Mouse (Mus musculus) embryonic facial prominence, embryonic 14.5 days (tissue): ENCODE measurements around the gene Nxn. TPM values are rescaled to one million over a fixed set of nuclear protein-coding genes. Genes with fewer than 3 reads are reported as not detected.

ENCODE experiments used
- ATAC-seq: fragments of 200-750 bp; cut with Nextera tagmentation; 2 replicates; pipeline ENCODE4 v1.8.0; 2017; ENCODE audit warnings: low read depth, moderate number of reproducible peaks, moderate TSS enrichment
- DNase-seq: peaks from one replicate; pipeline ENCODE4 v3.0.0-alpha.2; 2015; ENCODE audit warnings: low spot score
- H3K27ac ChIP-seq: fragments of 300-500 bp; sonication (generic); replicated peaks from 2 replicates; pipeline ENCODE4 v1.5.1; 2014; ENCODE audit warnings: low read depth, mild to moderate bottlenecking, low read length, moderate library complexity
- H3K27me3 ChIP-seq: fragments of 300-500 bp; sonication (generic); replicated peaks from 2 replicates; pipeline ENCODE4 v1.6.1; 2014; ENCODE audit warnings: low read length; ENCODE audit not compliant: control insufficient read depth, insufficient read depth
- H3K36me3 ChIP-seq: fragments of 300-500 bp; sonication (generic); 2 replicates; pipeline ENCODE4 v1.6.1; 2014; ENCODE audit warnings: low read length, mixed read lengths; ENCODE audit not compliant: control insufficient read depth, insufficient read depth
- H3K4me1 ChIP-seq: fragments of 300-500 bp; sonication (generic); 2 replicates; pipeline ENCODE4 v1.6.1; 2014; ENCODE audit warnings: antibody characterized with exemption, low read length; ENCODE audit not compliant: control insufficient read depth, insufficient read depth
- H3K4me2 ChIP-seq: fragments of 300-500 bp; sonication (generic); 2 replicates; pipeline ENCODE4 v1.6.1; 2014; ENCODE audit warnings: low read depth, mild to moderate bottlenecking, low read length, moderate library complexity, mixed read lengths
- H3K4me3 ChIP-seq: fragments of 300-500 bp; sonication (generic); 2 replicates; pipeline ENCODE4 v1.5.1; 2014; ENCODE audit warnings: low read depth, mild to moderate bottlenecking, low read length
- H3K9ac ChIP-seq: fragments of 300-500 bp; sonication (generic); 2 replicates; pipeline ENCODE4 v1.6.1; 2014; ENCODE audit warnings: low read depth, mild to moderate bottlenecking, low read length, moderate library complexity, mixed read lengths
- H3K9me3 ChIP-seq: fragments of 300-500 bp; sonication (generic); 2 replicates; pipeline ENCODE4 v1.6.1; 2016; ENCODE audit warnings: low read length; ENCODE audit not compliant: control insufficient read depth
- WGBS: fragments of 180-500 bp; shearing (Covaris S2); extraction: QIAGEN DNeasy Blood & Tissue Kit; methylation state at CpG from one replicate; pipeline ENCODE4 v1.1.7; 2014; 5-methylcytosine and 5-hydroxymethylcytosine counted together
- polyA plus RNA-seq: library from polyadenylated mRNA; unstranded; fragments of >200 nt; fragmentation: Nextera tagmentation; extraction: Ambion mirVana; gene quantifications from 2 replicates; pipeline ENCODE4 v1.2.1, GENCODE M21; 2014

Gene Nxn
- polyA plus RNA-seq, 1 experiment from 2014 or later, result 63.8 TPM

DNA sequence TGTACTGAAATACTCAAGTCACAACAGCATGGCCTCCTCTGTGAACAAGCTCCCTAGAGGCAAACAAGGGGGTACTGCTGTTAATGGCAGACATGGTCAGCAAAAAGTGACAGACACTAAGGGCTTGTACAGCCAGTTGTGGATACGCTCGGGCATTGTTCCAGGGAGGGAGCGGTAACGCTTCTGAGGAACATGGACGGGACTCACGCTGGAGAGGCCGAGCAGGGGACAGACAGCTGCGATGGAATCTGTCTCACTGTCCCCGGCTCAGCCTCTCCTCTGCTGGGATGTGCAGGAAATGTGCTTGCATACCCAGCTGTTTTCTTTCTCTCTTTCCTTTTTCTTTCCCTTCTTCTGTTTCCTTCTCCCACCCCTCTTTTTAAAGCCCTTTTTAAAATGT lies 78.5 kb downstream of the Nxn start:
- 0 out of 2 replicates have a peak, but pooled peaks cover 4% of the 10 kb centered on the region for H3K36me3 ChIP-seq
- H3K4me1 ChIP-seq, result peaks cover 38% of the 10 kb centered on the region
- no peak overlapping the region for H3K9ac ChIP-seq
- ATAC-seq (no peak), DNase-seq (no peak)
- 86% methylated on average over 9 of the region's 9 CpGs for WGBS
- no peaks in the 10 kb centered on the region for H3K27me3 ChIP-seq
- H3K9me3 ChIP-seq, result 0 out of 2 replicates have a peak, but pooled peaks cover 4% of the 10 kb centered on the region
- no peak overlapping the region for H3K27ac ChIP-seq
- no peak overlapping the region for H3K4me2 ChIP-seq
- no peak overlapping the region for H3K4me3 ChIP-seq

DNA sequence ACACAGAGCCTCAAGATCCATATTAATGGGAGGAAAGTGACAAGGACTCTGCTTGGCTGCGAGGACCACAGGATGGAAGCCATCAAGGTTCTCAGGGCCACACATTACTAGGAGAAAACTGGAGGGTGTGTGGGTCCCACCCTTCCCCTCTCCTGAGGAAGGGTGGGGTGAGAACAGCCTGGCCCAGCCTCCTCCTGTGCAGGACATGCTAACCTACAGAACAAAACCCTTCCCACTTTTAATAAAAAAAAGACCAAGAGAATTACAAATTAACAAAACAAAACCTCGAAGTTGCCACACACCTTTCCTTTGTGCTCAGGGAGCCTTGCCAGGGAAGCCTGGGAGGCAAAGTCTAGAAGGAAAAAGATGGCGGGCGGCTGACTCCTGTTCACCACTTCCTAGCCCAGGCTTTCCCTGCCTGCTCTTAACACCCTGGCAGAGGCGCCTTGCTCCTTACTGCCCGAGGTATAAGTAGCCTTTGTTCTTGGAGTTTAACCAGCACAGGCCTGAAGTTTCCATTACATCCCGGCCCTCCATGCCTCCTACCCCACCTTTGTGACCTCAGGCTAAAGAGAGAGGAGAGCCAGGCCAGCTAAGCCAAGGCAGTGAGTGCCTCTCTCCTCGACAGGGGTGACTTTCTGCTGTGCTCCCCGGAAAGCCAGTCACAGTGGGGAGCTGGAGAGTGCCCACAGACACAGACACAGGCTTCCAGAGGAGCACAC lies 79.1 kb downstream of the Nxn start:
- H3K36me3 ChIP-seq, result 0 out of 2 replicates have a peak, but pooled peaks cover 4% of the 10 kb centered on the region
- no peak overlapping the region; the same call in 1 of the 2 replicates for H3K27ac ChIP-seq
- H3K9ac ChIP-seq, result no peak overlapping the region
- 54% methylated on average over 9 of the region's 9 CpGs for WGBS
- ATAC-seq (no peak), DNase-seq (no peak)
- H3K4me2 ChIP-seq, result no peak overlapping the region
- no peaks in the 10 kb centered on the region for H3K27me3 ChIP-seq
- no peak overlapping the region for H3K4me3 ChIP-seq
- peaks cover 32% of the 10 kb centered on the region for H3K4me1 ChIP-seq
- H3K9me3 ChIP-seq, result 0 out of 2 replicates have a peak, but pooled peaks cover 4% of the 10 kb centered on the region

DNA sequence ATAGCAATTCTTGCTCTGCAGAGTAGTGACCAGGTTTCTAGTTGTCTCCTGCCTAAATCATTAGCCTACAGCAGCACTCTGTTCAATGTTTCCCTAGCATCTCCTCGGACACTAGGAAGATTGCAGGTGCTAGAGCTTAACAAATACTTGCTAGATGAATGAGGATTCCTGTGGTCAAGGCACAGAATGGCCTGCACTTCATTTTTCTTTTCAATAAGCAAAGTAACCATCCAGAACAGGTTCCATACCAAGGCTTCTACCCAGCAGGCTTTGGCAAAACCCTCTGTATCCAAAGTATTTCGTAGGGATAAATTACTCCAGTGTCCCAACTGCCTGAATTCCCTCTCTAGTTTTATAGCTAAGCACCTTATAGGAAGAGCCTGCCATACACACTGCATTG lies 81.0 kb downstream of the Nxn start:
- no peak overlapping the region for H3K9ac ChIP-seq
- ATAC-seq, result no peak
- no peak overlapping the region for H3K27ac ChIP-seq
- H3K4me1 ChIP-seq, result peaks cover 30% of the 10 kb centered on the region
- 0 out of 2 replicates have a peak, but pooled peaks cover 4% of the 10 kb centered on the region for H3K9me3 ChIP-seq
- no peak overlapping the region for H3K4me3 ChIP-seq
- 0 out of 2 replicates have a peak, but pooled peaks cover 4% of the 10 kb centered on the region for H3K36me3 ChIP-seq
- H3K4me2 ChIP-seq, result no peak overlapping the region
- DNase-seq, result no peak
- 65% methylated on average over 2 of the region's 2 CpGs for WGBS
- H3K27me3 ChIP-seq, result no peaks in the 10 kb centered on the region

DNA sequence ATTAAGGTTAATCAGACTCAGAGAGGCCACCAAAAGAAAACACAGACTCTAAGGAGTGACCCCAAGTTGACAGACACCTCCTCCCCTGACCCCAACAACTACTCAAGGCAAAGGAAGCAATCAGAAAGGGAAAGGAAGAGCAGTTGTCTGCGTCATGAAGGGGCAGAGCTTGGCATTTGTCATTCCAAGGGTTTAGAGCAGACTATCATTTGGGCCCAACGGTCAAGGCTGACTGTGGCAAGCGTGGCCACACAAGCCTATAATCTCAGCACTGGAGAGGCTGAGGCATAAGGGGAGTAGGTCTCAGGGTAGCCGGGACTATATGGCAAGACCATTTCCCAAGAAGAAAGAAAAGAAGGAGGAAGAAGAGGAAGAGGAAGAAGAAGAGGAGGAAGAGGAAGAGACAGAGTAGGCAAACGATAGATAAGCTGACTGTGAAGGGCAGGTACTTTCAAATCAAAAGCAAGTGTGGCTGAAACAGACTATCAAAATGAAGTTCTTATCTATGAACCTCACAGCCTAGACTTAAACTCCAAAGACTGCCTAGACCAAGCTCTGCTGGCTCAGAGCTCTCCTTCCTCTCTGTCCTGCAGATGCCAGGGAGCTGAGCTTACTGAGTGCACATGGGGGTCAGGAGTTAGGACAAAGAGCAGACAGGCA lies 83.0 kb downstream of the Nxn start:
- H3K9ac ChIP-seq, result no peak overlapping the region
- 0 out of 2 replicates have a peak, but pooled peaks cover 3% of the 10 kb centered on the region for H3K36me3 ChIP-seq
- ATAC-seq (no peak), DNase-seq (no peak)
- H3K4me1 ChIP-seq, result peaks cover 39% of the 10 kb centered on the region
- no peak overlapping the region for H3K4me2 ChIP-seq
- no peaks in the 10 kb centered on the region for H3K27me3 ChIP-seq
- no peak overlapping the region for H3K27ac ChIP-seq
- 0 out of 2 replicates have a peak, but pooled peaks cover 2% of the 10 kb centered on the region for H3K9me3 ChIP-seq
- H3K4me3 ChIP-seq, result no peak overlapping the region
- WGBS, result 88% methylated on average over 5 of the region's 5 CpGs

DNA sequence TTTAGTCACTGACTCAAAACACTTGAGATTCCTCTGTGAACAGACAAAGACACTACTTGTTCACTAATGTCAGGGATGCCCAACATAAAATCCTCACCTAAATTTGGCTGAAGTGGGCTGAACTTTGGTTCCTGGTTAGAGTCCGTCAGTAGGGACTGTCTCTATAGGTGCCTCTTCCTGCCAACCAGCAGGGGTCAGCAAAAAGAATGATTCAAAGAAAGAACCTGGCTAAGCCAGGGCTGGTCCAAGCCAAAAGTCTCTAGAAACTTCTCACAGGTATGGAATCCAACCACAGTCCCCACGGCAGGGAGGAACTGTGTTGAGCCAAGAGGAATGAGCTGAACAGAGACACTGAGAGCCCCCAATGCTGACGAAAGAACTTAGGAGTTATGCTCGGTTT lies 84.2 kb downstream of the Nxn start:
- Histone ChIP-seq H3K27me3 (no peaks in the 10 kb centered on the region), H3K9ac (no peak overlapping the region), H3K4me2 (no peak overlapping the region), H3K4me3 (no peak overlapping the region), H3K9me3 (no peaks in the 10 kb centered on the region), H3K4me1 (peaks cover 44% of the 10 kb centered on the region), H3K27ac (no peak overlapping the region), H3K36me3 (no peaks in the 10 kb centered on the region)
- ATAC-seq (no peak), DNase-seq (no peak)
- 78% methylated on average over 4 of the region's 4 CpGs for WGBS

DNA sequence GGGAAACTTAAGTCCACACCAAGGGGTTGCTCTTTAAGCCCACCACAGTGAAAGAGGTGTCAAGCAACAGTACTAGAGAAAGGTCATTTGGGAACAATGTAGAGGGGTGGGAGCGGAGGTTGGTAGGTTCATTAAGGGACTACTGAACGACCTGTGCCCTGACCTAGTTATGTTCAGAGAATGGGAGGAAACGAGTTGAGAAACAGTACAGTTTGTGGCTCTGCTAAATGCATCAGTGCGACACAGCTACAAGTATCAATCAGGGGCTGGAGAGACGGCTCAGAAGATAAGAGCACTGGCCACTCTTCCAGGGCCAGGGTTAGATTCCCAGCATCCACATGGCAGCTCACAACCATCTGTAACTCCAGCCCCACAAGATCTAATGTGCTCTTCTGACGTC lies 84.8 kb downstream of the Nxn start:
- Histone ChIP-seq H3K9me3 (no peaks in the 10 kb centered on the region), H3K4me2 (no peak overlapping the region), H3K27ac (no peak overlapping the region; the same call in 1 of the 2 replicates), H3K36me3 (no peaks in the 10 kb centered on the region), H3K4me1 (peaks cover 50% of the 10 kb centered on the region), H3K9ac (no peak overlapping the region), H3K27me3 (no peaks in the 10 kb centered on the region), H3K4me3 (no peak overlapping the region)
- WGBS, result 81% methylated on average over 6 of the region's 6 CpGs
- DNase-seq, result no peak
- ATAC-seq, result no peak

DNA sequence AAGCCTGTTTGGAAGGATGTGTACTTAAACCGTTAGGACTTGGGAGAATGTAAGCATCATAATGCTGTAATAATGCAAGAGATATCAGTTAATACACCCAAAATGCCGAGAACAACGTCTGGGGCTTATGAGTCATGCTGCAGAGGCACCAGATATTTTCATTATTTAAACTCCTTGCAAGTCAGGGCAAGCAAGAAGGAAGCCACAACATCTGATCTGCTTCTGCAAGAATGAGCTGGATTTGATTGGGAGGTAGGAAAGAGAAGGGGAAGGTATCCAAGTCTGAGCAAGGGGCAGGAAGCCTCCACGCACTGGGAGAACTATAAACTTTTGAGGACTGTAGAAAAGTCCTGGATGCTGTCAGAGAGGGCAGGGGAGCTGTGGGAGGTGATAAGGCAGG lies 86.1 kb downstream of the Nxn start:
- Histone ChIP-seq H3K27ac (peak overlapping the region; percentile 87), H3K4me1 (peaks cover 51% of the 10 kb centered on the region), H3K9ac (no peak overlapping the region), H3K9me3 (no peaks in the 10 kb centered on the region), H3K27me3 (no peaks in the 10 kb centered on the region), H3K4me3 (no peak overlapping the region), H3K4me2 (0 out of 2 replicates have a peak overlapping the region, but pooled peaks have one; percentile 28), H3K36me3 (no peaks in the 10 kb centered on the region)
- ATAC-seq (peak; percentile 8; the same call in 1 of the 2 replicates), DNase-seq (peak; percentile 83)
- 20% methylated on average over 4 of the region's 4 CpGs for WGBS

DNA sequence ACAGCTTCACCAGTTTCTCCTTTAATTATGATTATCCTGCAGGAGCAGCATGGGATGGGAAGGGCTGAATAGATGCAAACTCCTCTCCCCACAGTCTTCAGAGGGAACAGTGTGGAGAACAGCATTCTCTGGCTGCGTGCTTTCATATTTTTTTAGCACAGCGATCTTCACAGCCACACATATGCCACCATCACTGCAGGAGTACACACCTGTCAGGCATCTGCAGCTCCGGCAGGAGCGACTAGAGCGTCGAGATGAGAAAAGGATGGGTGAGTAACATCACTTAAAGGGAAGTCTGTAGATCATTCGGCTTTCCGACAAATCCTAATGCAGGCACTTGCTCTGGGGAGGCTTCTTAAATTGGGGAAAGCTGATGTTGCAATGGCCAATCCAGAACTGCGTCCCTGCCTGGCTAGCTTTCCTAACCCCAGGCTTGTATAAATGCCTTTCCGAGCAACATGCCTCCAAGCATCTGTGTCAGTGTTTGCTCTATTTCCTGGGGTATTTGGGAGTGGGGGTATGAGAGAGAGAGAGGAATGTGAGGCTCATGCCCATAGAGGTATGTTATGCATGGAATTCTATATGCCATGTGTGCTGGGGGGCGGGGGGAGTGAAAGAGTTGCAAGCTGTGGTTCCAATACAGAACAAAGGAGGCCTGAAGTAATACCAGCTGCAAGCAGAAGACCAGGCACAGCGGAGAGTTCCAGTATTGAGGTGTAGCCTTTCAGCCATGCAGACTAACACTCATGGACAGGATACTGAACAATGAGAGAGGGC lies 87.5 kb downstream of the Nxn start:
- peak overlapping the region; percentile 25; the same call in 1 of the 2 replicates for H3K9ac ChIP-seq
- H3K9me3 ChIP-seq, result no peaks in the 10 kb centered on the region

More for the DNA sequence above, 87.5 kb downstream of the Nxn start:
- Histone ChIP-seq H3K27ac (peak overlapping the region; percentile 87), H3K27me3 (no peaks in the 10 kb centered on the region), H3K4me2 (peak overlapping the region; percentile 28), H3K4me3 (no peak overlapping the region), H3K36me3 (no peaks in the 10 kb centered on the region), H3K4me1 (peaks cover 62% of the 10 kb centered on the region)
- DNase-seq, result peak; percentile 84
- WGBS, result 28% methylated on average over 12 of the region's 12 CpGs
- ATAC-seq, result peak; percentile 76
